Mouse (Mus musculus) neural tube, embryonic 14.5 days (tissue): ENCODE results near the gene Gatad2a. TPM values are rescaled to one million over a fixed set of nuclear protein-coding genes. Genes with fewer than 3 reads are reported as not detected.

Experiments used
- ATAC-seq: fragments of 200-750 bp; cut with Nextera tagmentation; 2 replicates; pipeline ENCODE4 v1.8.0; 2017; ENCODE audit warnings: low read depth, mild to moderate bottlenecking, moderate TSS enrichment, moderate library complexity
- H3K27ac ChIP-seq: fragments of 300-500 bp; sonication (generic); 2 replicates; pipeline ENCODE4 v1.5.1; 2014; ENCODE audit warnings: low read depth, mild to moderate bottlenecking, control low read depth, low read length, moderate library complexity, mixed read lengths
- H3K27me3 ChIP-seq: fragments of 300-500 bp; sonication (generic); 2 replicates; pipeline ENCODE4 v1.6.1; 2014; ENCODE audit warnings: low read length; ENCODE audit not compliant: control insufficient read depth, insufficient read depth
- H3K36me3 ChIP-seq: fragments of 300-500 bp; sonication (generic); 2 replicates; pipeline ENCODE4 v1.6.1; 2014; ENCODE audit warnings: low read length, mixed read lengths; ENCODE audit not compliant: control insufficient read depth, insufficient read depth
- H3K4me1 ChIP-seq: fragments of 300-500 bp; sonication (generic); 2 replicates; pipeline ENCODE4 v1.6.1; 2014; ENCODE audit warnings: low read length; ENCODE audit not compliant: control insufficient read depth, insufficient read depth
- H3K4me2 ChIP-seq: fragments of 300-500 bp; sonication (generic); 2 replicates; pipeline ENCODE4 v1.6.1; 2014; ENCODE audit warnings: mild to moderate bottlenecking, low read depth, low read length, control low read depth
- H3K4me3 ChIP-seq: fragments of 300-500 bp; sonication (generic); 2 replicates; pipeline ENCODE4 v1.5.1; 2014; ENCODE audit warnings: low read depth, low read length, control low read depth, mixed read lengths
- H3K9ac ChIP-seq: fragments of 300-500 bp; sonication (generic); replicated peaks from 2 replicates; pipeline ENCODE4 v1.6.1; 2014; ENCODE audit warnings: low read depth, mild to moderate bottlenecking, control low read depth, low read length, mixed read lengths
- H3K9me3 ChIP-seq: fragments of 300-500 bp; sonication (generic); 2 replicates; pipeline ENCODE4 v1.6.1; 2016; ENCODE audit warnings: low read length; ENCODE audit not compliant: control insufficient read depth
- WGBS: fragments of 180-500 bp; shearing (Covaris S2); extraction: QIAGEN DNeasy Blood & Tissue Kit; methylation state at CpG from one replicate; pipeline ENCODE4 v1.1.7; 2014; 5-methylcytosine and 5-hydroxymethylcytosine counted together
- polyA plus RNA-seq: library from polyadenylated mRNA; unstranded; fragments of >200 nt; fragmentation: Nextera tagmentation; extraction: Ambion mirVana; gene quantifications from 2 replicates; pipeline ENCODE4 v1.2.1, GENCODE M21; 2014

Gatad2a gene
- polyA plus RNA-seq, 1 experiment from 2014 or later: 20.9 TPM

GRCm38 (mm10) chr8:69870907-69871306 lies 125.3 kb downstream of the Gatad2a start:
- H3K36me3 ChIP-seq: 0 out of 2 replicates have a peak, but pooled peaks cover 8% of the 10 kb centered on the region
- H3K4me2 ChIP-seq: no peak overlapping the region
- no peak for ATAC-seq
- H3K9ac ChIP-seq: no peak overlapping the region
- no peaks in the 10 kb centered on the region for H3K9me3 ChIP-seq
- no peaks in the 10 kb centered on the region for H3K27me3 ChIP-seq
- no peak overlapping the region for H3K27ac ChIP-seq
- no peaks in the 10 kb centered on the region for H3K4me1 ChIP-seq
- 93% methylated on average over 6 of the region's 6 CpGs for WGBS
- H3K4me3 ChIP-seq: no peak overlapping the region

DNA sequence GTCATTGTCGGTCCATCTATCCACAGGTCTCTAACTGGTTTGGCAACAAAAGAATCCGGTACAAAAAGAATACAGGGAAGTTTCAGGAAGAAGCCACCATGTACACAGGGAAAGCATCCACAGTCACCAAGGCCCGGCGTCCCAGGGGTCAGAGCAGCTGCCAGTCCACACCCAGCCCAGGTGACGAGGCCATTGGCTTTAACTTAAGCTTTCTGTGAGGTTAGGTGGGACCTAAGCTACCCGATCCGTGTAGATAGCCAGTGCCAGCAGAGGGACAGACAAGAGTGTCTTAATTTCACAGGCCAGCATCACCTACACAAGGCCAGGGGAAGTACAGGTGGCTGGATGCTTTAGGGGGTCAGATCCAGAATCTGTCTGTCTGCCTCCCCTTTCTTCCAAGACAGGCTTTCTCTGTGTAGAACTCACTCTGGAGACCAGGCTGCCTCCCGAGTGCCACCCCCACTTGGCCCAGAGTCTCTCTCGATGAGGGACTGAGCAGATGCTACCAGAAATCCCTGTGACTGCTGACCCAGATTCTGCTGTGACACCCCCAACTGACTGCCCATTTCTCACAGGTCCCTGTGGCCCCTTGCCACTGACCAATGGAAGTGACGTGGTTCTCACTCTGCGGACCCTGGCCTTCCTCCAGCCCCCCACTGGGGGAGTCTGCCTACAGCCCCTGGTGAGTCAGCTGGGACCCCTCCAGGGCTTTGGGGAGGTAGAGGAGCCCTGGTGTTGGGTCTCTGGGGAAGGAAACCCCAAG lies 126.0 kb downstream of the Gatad2a start:
- H3K9ac ChIP-seq: no peak overlapping the region
- H3K4me3 ChIP-seq: no peak overlapping the region
- no peak overlapping the region for H3K4me2 ChIP-seq
- ATAC-seq: no peak
- H3K27me3 ChIP-seq: no peaks in the 10 kb centered on the region
- H3K4me1 ChIP-seq: no peaks in the 10 kb centered on the region
- no peak overlapping the region for H3K27ac ChIP-seq
- peaks cover 8% of the 10 kb centered on the region; the same call in 1 of the 2 replicates for H3K36me3 ChIP-seq
- H3K9me3 ChIP-seq: no peaks in the 10 kb centered on the region
- WGBS: 83% methylated on average over 11 of the region's 11 CpGs

- Histone ChIP-seq H3K27ac (no peak overlapping the region), H3K36me3 (peaks cover 11% of the 10 kb centered on the region), H3K9ac (no peak overlapping the region), H3K9me3 (no peaks in the 10 kb centered on the region), H3K4me1 (no peaks in the 10 kb centered on the region), H3K27me3 (no peaks in the 10 kb centered on the region), H3K4me2 (no peak overlapping the region), H3K4me3 (no peak overlapping the region)
- ATAC-seq: no peak
- 82% methylated on average over 5 of the region's 5 CpGs for WGBS
These were observed 128.4 kb downstream of the Gatad2a start for GRCm38 (mm10) chr8:69867696-69868326.

- WGBS: 83% methylated on average over 5 of the region's 5 CpGs
- no peaks in the 10 kb centered on the region for H3K9me3 ChIP-seq
- no peak overlapping the region for H3K4me2 ChIP-seq
- no peak overlapping the region for H3K9ac ChIP-seq
- H3K27me3 ChIP-seq: no peaks in the 10 kb centered on the region
- H3K4me1 ChIP-seq: no peaks in the 10 kb centered on the region
- ATAC-seq: no peak
- H3K4me3 ChIP-seq: no peak overlapping the region
- H3K27ac ChIP-seq: no peak overlapping the region
- H3K36me3 ChIP-seq: peaks cover 9% of the 10 kb centered on the region
These were observed 132.0 kb downstream of the Gatad2a start for GRCm38 (mm10) chr8:69864180-69864579.

DNA sequence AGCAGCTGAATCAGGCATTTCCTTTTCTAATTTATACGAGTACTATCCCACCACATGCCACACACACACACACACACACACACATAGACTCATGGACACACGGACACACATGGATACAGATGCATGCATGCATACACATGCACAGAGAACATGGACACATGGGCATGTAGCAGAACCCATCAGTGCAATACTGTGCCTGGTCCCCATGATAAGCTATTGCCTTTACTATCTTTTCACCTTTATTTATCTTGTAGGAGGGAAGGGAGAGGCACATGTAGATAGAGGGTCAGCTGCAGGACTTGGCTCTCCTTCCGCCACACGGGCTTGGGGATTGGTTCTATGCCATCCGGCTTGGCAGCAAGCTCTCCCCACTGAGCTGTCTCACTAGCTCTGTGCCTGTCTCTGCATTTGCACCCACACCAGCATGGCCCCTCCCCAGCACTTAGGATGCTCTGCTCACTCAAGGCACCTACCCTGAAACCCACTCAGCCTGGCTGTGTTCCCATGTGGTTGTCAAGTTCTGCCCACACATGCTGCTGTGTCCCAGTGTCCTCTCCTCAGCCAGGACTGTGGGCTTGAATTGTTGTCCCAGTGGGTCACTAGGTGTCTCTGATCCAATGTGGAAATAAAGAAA lies 132.7 kb downstream of the Gatad2a start:
- no peak for ATAC-seq
- WGBS: 91% methylated on average over 5 of the region's 5 CpGs
- H3K9ac ChIP-seq: no peak overlapping the region
- peaks cover 11% of the 10 kb centered on the region for H3K36me3 ChIP-seq
- no peak overlapping the region for H3K4me3 ChIP-seq
- H3K4me2 ChIP-seq: no peak overlapping the region
- no peaks in the 10 kb centered on the region for H3K4me1 ChIP-seq
- no peak overlapping the region for H3K27ac ChIP-seq
- H3K9me3 ChIP-seq: no peaks in the 10 kb centered on the region
- H3K27me3 ChIP-seq: no peaks in the 10 kb centered on the region

DNA sequence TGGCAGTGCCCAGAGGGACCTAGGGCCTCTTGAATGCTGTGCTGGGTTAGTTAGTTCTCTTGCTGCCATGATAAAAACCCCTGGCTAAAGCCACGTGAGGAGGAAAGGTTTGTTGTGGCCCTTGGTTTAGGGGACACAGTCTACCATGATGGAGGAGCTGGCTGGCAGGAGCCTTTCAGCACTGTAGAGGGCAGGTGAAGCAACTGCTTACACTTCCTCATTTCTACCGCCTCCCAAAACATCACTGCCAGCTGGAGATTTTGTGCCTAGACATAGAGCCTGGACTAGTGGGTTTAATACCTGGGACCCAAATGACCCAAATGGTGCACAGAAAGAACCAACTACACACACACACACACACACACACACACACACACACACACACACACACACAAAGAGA lies 134.9 kb downstream of the Gatad2a start:
- peaks cover 11% of the 10 kb centered on the region for H3K36me3 ChIP-seq
- no peak for ATAC-seq
- 65% methylated on average over 2 of the region's 2 CpGs for WGBS

DNA sequence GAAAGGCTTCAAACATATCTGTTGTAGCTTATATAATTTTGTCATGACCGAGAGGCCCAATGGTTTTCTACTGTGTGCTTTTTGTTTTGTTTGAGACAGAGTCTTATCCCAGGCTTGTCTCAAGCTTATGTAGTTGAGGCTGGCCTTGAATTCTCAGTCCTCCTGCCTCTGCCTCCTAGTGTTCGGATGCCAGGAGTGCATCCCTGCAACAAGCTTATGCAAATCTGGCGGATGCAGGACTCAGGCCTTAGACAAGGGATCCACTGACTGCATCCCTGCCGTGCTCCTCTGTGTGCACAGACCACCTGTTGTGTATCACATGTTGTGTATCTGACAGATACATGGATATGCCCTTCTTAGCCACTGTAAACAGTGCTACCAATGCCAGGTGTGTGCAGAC lies 135.4 kb downstream of the Gatad2a start:
- H3K4me2 ChIP-seq: no peak overlapping the region
- H3K27ac ChIP-seq: no peak overlapping the region
- no peaks in the 10 kb centered on the region for H3K9me3 ChIP-seq
- no peak overlapping the region for H3K4me3 ChIP-seq
- no peaks in the 10 kb centered on the region for H3K4me1 ChIP-seq
- ATAC-seq: no peak
- peaks cover 11% of the 10 kb centered on the region for H3K36me3 ChIP-seq
- WGBS: 59% methylated on average over 4 of the region's 4 CpGs
- no peaks in the 10 kb centered on the region for H3K27me3 ChIP-seq
- no peak overlapping the region for H3K9ac ChIP-seq

More for the DNA sequence above, 134.9 kb downstream of the Gatad2a start:
- no peak overlapping the region for H3K4me2 ChIP-seq
- H3K9ac ChIP-seq: no peak overlapping the region
- no peaks in the 10 kb centered on the region for H3K4me1 ChIP-seq
- no peaks in the 10 kb centered on the region for H3K27me3 ChIP-seq
- H3K4me3 ChIP-seq: no peak overlapping the region
- no peak overlapping the region for H3K27ac ChIP-seq
- H3K9me3 ChIP-seq: no peaks in the 10 kb centered on the region
